Mouse (Mus musculus): ENCODE results near the gene Irf2. TPM values are rescaled to one million over a fixed set of nuclear protein-coding genes. Genes with fewer than 3 reads are reported as not detected.
A peak's percentile ranks its signal among the peaks of the same experiment; 100 is the strongest.

The Irf2 gene
- polyA plus RNA-seq, 1 experiment from 2014 or later = 33.7 TPM

DNA sequence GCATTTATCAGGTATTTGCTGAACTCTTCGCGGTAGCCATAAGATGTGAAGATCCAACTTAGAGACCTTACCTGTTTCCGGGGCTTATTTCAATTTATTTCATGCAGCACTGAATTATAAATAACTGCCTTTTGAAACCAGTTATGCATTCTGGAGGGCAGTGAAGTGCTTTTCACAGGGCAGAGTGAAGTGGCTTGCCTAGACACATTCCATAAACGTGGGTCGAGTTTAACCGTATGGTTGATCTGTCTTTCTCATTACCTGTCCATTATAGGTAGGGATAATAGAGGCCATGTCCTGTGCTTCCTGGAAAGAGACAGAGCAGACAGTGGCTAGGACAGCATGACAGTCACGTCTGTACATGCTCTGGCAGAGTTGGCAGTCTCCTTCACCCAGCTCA is 20.0 kb downstream of the Irf2 start:
- Histone ChIP-seq H3K4me1 (peaks cover 25% of the 10 kb centered on the region; the same call in 1 of the 2 replicates), H3K4me3 (no peak overlapping the region), H3K9ac (no peak overlapping the region), H3K27me3 (no peaks in the 10 kb centered on the region), H3K36me3 (no peaks in the 10 kb centered on the region), H3K9me3 (no peaks in the 10 kb centered on the region), H3K27ac (peak overlapping the region; percentile 80), H3K4me2 (no peak overlapping the region)
- ATAC-seq (ENCODE audit: borderline replicate concordance, extremely low read depth, low FRiP score, low TSS enrichment) = peak; percentile 62
- 71% methylated on average over 7 of the region's 7 CpGs for WGBS

DNA sequence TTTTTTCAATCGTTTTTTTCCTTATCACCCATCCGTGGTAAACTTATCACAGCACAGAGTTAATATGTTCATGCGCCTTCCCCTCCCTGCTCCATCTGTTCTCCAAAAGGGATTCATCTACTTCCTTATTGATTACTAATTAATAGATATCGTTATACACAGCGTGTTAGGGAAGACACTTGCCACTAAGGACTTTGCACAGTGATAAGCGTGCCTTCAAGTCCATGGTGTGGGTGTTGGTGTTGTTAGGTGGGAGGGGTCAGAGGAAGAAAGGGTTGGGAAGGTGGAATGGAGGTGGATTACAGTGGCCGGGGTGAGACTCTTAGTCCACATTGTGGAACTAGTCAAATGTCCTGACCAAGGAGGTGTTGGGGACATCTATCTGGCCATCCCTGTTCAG is 21.2 kb downstream of the Irf2 start:
- no peak overlapping the region for H3K4me2 ChIP-seq
- no peak overlapping the region for H3K9ac ChIP-seq
- peaks cover 26% of the 10 kb centered on the region; the same call in 1 of the 2 replicates for H3K4me1 ChIP-seq
- H3K27ac ChIP-seq = no peak overlapping the region
- H3K4me3 ChIP-seq = no peak overlapping the region
- no peak for ATAC-seq (ENCODE audit: borderline replicate concordance, extremely low read depth, low FRiP score, low TSS enrichment)
- no peaks in the 10 kb centered on the region for H3K36me3 ChIP-seq
- WGBS = 85% methylated on average over 7 of the region's 7 CpGs
- H3K27me3 ChIP-seq = no peaks in the 10 kb centered on the region
- no peaks in the 10 kb centered on the region for H3K9me3 ChIP-seq

DNA sequence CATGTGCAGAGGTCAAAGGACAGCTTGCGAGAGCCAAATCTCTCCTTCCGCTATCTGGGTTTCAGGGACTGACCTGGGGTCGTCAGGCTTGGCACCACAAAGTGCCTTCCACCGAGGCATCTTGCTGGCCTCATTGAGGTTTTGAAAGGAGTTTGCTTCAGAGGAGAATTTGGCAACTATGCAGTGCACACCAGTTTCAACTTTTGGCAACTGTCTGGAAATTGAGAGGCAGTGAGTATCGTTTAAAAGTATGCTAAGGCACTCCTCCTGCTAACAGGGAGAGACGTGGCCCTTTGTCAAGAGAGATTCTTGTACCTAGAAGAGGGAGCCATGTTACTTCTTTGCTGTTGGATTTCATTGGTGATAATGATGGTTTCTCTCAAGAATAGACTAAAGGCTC is 21.9 kb downstream of the Irf2 start:
- Histone ChIP-seq H3K9me3 (no peaks in the 10 kb centered on the region), H3K36me3 (no peaks in the 10 kb centered on the region), H3K27me3 (no peaks in the 10 kb centered on the region), H3K4me3 (no peak overlapping the region), H3K27ac (no peak overlapping the region), H3K4me1 (peaks cover 18% of the 10 kb centered on the region; the same call in 1 of the 2 replicates), H3K4me2 (no peak overlapping the region), H3K9ac (no peak overlapping the region)
- no peak for ATAC-seq (ENCODE audit: borderline replicate concordance, extremely low read depth, low FRiP score, low TSS enrichment)
- 57% methylated on average over 6 of the region's 6 CpGs for WGBS

DNA sequence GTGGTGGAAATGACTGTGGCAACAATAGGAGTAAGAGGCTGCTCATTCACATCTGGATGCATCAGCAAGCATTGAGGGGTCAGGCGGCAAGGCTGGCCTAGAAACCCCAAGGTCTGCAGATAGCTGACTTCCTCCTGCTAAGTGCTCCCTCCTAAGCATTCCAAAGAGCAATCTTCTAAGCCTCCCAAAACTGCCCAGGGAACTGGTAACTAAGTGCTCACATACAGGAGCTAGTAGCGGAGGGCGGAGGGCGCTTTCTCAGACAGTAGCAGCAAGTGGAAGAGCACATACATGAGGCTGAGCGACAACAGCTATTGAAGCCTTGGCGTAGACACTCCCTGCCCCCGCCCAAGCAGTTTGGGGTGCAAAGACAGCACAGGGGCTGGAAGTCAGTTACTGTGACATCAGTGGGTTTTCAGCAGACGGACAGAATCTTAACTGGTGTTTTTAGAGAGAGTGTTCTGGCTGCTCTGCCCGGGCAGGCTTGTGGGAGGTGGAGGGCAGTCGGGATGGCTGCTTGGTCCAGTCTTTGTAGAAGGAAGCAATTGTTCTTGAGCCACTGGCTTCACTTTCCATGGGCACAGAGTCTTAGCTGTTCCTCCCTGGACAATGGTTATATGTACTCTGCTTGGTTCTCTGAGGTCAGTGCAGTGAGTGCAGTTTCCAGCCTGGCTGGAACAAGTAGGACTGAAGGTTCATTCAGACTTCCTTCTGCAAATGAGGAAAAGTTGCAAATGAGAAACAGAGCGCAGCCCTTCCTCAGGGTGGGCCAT is 30.1 kb downstream of the Irf2 start:
- H3K4me1 ChIP-seq = peaks cover 11% of the 10 kb centered on the region; the same call in 1 of the 2 replicates
- H3K9ac ChIP-seq = no peak overlapping the region
- no peak overlapping the region for H3K27ac ChIP-seq
- H3K9me3 ChIP-seq = no peaks in the 10 kb centered on the region
- H3K27me3 ChIP-seq = no peaks in the 10 kb centered on the region
- H3K4me2 ChIP-seq = no peak overlapping the region
- no peak overlapping the region for H3K4me3 ChIP-seq
- WGBS = 73% methylated on average over 11 of the region's 11 CpGs
- H3K36me3 ChIP-seq = no peaks in the 10 kb centered on the region
- ATAC-seq (ENCODE audit: borderline replicate concordance, extremely low read depth, low FRiP score, low TSS enrichment) = no peak

DNA sequence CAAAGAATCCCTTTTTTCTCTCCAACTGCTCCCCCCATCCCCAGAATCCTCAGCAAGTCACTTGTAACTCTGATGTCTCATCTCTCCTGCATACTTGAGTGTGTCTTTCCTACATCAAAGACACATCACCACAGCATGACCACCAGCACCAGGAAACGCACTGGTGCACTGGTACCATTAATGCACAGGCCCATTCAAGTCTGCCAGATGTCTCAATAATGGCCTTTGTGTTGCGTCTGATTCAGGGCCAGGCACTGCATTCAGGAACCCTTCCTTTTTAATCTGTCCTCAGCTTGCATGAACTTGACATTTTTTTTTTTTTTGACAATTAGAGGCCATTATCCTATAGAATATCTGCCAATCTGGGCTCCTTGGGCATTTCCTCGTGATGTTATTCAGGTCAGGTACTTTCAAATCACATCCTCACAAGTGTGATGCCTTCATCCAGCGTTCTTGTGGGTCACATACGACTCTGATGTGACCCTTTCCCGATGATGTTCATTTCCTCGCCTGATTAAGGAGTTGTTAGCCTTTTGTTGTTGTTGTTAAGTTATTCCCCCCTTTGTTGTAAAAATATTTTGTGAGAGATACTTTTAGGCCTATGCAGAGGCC is 31.5 kb downstream of the Irf2 start:
- ATAC-seq (ENCODE audit: borderline replicate concordance, extremely low read depth, low FRiP score, low TSS enrichment) = no peak
- Histone ChIP-seq H3K27ac (no peak overlapping the region), H3K27me3 (no peaks in the 10 kb centered on the region), H3K9me3 (no peaks in the 10 kb centered on the region), H3K36me3 (no peaks in the 10 kb centered on the region), H3K9ac (no peak overlapping the region), H3K4me2 (no peak overlapping the region), H3K4me3 (no peak overlapping the region), H3K4me1 (peaks cover 8% of the 10 kb centered on the region; the same call in 1 of the 2 replicates)
- 84% methylated on average over 7 of the region's 7 CpGs for WGBS

DNA sequence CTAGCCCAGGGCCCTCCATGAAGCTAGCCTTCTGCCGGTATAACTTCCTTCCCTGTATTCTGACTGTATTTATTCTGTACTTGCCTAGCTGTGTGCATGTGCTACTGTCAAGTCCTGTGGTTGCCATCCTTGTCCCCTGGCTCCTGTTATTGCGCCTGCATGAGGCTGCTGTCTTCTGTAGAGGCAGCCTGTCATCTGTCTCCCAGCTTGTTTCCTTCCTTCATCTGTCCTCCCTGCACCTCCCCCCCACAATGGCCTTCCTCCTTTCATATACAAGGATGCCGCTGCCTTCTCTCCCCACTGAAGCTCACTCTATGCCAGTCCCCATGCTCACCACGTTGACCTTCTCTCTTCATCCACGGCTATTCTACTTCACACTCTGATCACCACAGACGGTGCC is 33.3 kb downstream of the Irf2 start:
- peaks cover 8% of the 10 kb centered on the region; the same call in 1 of the 2 replicates for H3K4me1 ChIP-seq
- no peak overlapping the region for H3K4me2 ChIP-seq
- no peaks in the 10 kb centered on the region for H3K27me3 ChIP-seq
- H3K27ac ChIP-seq = no peak overlapping the region
- H3K4me3 ChIP-seq = no peak overlapping the region
- no peak for ATAC-seq (ENCODE audit: borderline replicate concordance, extremely low read depth, low FRiP score, low TSS enrichment)
- no peak overlapping the region for H3K9ac ChIP-seq
- H3K9me3 ChIP-seq = no peaks in the 10 kb centered on the region
- 77% methylated on average over 6 of the region's 6 CpGs for WGBS
- H3K36me3 ChIP-seq = no peaks in the 10 kb centered on the region

DNA sequence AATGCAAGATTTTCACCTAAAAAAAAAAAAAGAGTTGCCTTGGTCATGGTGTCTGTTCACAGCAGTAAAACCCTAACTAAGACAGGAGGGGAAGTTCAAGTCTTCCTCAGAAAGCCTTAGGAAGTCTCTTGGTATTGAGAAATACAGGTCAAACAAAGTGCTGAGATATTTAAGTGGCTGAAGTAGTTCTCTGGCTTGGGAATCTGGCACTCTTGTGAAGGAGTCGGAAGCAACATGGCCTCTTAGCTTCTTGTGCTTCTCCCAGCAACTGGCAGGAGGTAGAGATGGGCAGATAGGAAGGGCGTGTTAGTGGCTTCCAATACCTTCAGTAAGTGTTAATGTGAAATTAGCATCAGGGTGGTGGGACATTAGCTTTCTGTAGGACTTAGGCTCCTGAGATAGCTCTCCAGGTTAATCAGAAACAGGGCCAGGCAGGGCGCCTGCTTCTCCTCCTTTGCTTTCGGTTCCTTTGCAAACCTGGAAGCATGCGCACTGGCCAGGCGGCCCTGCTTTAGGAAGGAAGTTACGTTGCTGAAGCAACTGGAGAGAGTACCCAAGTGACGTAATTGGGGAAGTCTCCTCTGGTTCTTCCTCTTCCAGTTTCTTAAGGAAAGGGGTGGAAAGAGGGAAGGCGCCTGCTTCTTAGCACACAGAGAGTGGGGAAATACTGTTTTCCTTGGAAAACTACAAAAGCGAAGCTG is 38.4 kb downstream of the Irf2 start:
- Histone ChIP-seq H3K36me3 (0 out of 2 replicates have a peak, but pooled peaks cover 4% of the 10 kb centered on the region), H3K9me3 (no peaks in the 10 kb centered on the region), H3K9ac (no peak overlapping the region), H3K4me2 (no peak overlapping the region), H3K4me3 (no peak overlapping the region), H3K4me1 (no peaks in the 10 kb centered on the region), H3K27me3 (no peaks in the 10 kb centered on the region), H3K27ac (no peak overlapping the region)
- 80% methylated on average over 10 of the region's 10 CpGs for WGBS
- no peak for ATAC-seq (ENCODE audit: borderline replicate concordance, extremely low read depth, low FRiP score, low TSS enrichment)

DNA sequence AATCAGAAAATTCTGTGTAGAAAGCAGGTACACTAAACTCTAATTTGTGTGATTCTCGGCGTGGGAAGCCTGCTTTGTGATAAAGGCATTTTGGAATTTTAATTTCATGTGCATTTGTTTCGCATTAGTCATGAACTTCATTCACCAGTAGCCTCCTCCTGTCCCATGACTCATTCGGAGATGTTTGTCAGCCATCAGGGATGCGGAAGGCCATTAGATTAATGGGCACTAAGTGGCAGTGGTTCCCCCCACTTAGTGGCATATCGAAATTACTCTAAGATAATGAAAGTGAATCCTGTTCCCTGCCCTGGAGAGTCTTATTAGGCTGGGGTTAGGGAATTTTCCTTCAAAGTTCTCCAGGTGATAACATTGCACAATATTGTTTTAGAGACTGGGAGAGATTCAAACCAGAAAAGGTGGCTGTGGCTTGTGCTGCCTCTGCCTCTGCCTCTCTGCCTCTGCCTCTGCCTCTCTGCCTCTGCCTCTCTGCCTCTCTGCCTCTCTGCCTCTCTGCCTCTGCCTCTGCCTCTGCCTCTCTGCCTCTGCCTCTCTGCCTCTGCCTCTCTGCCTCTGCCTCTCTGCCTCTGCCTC is 41.6 kb downstream of the Irf2 start:
- Histone ChIP-seq H3K4me3 (no peak overlapping the region), H3K9ac (no peak overlapping the region), H3K4me1 (no peaks in the 10 kb centered on the region), H3K9me3 (no peaks in the 10 kb centered on the region), H3K4me2 (no peak overlapping the region), H3K27me3 (no peaks in the 10 kb centered on the region), H3K27ac (no peak overlapping the region), H3K36me3 (0 out of 2 replicates have a peak, but pooled peaks cover 4% of the 10 kb centered on the region)
- WGBS = 86% methylated on average over 6 of the region's 6 CpGs
- ATAC-seq (ENCODE audit: borderline replicate concordance, extremely low read depth, low FRiP score, low TSS enrichment) = no peak

DNA sequence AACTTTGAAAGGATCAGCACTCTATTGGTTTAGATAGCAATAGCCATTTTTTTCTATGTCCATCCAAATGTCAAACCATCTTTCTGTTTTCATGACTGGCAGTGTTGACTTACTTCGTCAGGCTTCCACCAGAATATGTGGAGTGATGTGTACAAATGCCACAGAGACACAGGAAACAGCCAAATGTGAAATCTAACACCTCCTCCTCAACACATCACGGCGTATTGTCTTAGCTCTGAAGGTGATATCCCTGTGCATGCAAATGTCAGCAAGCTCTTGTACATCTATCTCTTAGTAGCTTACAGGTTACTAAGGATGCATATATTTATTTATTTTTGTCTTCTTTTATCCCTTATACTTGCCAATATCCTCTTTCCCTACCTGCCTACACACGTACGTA is 42.7 kb downstream of the Irf2 start:
- WGBS = 89% methylated on average over 5 of the region's 5 CpGs
- Histone ChIP-seq H3K27me3 (no peaks in the 10 kb centered on the region), H3K27ac (no peak overlapping the region), H3K9me3 (no peaks in the 10 kb centered on the region), H3K4me1 (no peaks in the 10 kb centered on the region), H3K4me2 (no peak overlapping the region), H3K4me3 (no peak overlapping the region), H3K36me3 (0 out of 2 replicates have a peak, but pooled peaks cover 4% of the 10 kb centered on the region), H3K9ac (no peak overlapping the region)
- ATAC-seq (ENCODE audit: borderline replicate concordance, extremely low read depth, low FRiP score, low TSS enrichment) = no peak

DNA sequence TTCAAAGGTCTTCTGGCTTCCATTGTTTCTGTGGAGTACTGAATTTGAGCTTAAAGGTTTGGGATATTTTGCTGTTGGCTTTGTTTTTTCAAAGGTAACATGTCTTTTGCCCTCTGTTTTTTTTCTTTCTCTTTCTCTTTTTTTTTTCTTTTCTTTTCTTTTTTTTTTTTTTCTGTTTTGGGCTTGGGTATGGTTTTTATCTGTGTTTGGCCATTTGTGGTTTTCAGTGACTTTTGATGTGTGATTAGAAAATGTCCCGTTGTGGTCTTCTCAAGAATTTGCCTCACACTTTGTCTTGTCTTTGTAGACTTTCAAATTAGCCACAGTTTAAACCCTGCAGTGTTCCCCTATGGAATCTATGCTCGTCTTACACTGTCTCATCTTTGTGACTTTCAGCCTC is 45.5 kb downstream of the Irf2 start:
- no peak overlapping the region for H3K4me2 ChIP-seq
- 54% methylated on average over 2 of the region's 2 CpGs for WGBS
- 0 out of 2 replicates have a peak, but pooled peaks cover 5% of the 10 kb centered on the region for H3K4me1 ChIP-seq
- H3K27ac ChIP-seq = no peak overlapping the region
- H3K9ac ChIP-seq = no peak overlapping the region
- no peaks in the 10 kb centered on the region for H3K27me3 ChIP-seq
- H3K36me3 ChIP-seq = 0 out of 2 replicates have a peak, but pooled peaks cover under 1% of the 10 kb centered on the region
- ATAC-seq (ENCODE audit: borderline replicate concordance, extremely low read depth, low FRiP score, low TSS enrichment) = no peak
- no peak overlapping the region for H3K4me3 ChIP-seq
- H3K9me3 ChIP-seq = no peaks in the 10 kb centered on the region; the same call in 1 of the 2 replicates

DNA sequence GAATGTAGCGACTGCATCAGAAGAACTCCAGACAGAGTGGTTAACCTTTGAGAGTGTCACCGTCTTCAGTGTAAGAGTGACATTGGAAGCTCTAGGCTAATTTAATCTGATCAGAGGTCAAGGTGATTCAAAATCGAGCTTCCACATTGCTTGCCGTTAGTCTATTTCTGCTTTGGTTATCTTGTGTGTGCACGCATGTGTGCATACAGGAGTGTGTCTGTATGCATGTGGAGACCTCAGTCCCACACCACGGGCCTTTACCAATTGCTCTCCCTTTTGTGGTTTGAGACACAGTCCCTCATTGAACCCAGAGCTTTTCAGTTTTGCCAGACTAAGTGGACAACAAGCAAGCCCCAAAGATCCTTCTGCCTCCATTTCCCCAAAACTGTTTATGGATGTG is 46.4 kb downstream of the Irf2 start:
- Histone ChIP-seq H3K36me3 (no peaks in the 10 kb centered on the region), H3K9me3 (no peaks in the 10 kb centered on the region; the same call in 1 of the 2 replicates), H3K4me2 (no peak overlapping the region), H3K9ac (no peak overlapping the region), H3K27ac (no peak overlapping the region), H3K4me1 (peaks cover 9% of the 10 kb centered on the region; the same call in 1 of the 2 replicates), H3K4me3 (no peak overlapping the region), H3K27me3 (no peaks in the 10 kb centered on the region)
- no peak for ATAC-seq (ENCODE audit: borderline replicate concordance, extremely low read depth, low FRiP score, low TSS enrichment)
- whole genome bisulfite sequencing = 83% methylated on average over 6 of the region's 6 CpGs
